Mouse (Mus musculus): ENCODE measurements around the gene Tmem132a.

The Tmem132a gene

GRCm38 (mm10) chr19:10871328-10871961, 1.7 kb upstream of the Tmem132a start:
- no peak for DNase-seq

DNA sequence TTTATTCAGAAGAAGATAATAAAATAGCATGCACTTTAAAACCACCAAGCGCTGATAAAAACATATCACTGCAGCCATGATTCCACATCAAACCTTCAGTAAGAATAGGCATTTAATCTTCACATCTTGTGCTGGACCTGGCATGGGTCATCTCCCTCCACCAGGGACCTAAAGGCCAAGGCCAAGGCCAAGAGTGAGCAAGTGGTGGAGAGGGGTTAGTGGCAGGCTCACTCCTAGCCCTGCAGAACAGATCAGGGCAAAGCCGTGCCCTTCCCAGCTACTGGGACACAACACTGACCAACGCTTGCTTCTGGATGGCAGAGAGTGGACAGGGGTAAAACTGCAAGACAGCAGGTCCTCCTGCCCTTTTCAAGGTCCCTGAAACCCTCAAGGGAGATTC, 936 bp upstream of the Tmem132a start:
- DNase-seq = no peak

DNA sequence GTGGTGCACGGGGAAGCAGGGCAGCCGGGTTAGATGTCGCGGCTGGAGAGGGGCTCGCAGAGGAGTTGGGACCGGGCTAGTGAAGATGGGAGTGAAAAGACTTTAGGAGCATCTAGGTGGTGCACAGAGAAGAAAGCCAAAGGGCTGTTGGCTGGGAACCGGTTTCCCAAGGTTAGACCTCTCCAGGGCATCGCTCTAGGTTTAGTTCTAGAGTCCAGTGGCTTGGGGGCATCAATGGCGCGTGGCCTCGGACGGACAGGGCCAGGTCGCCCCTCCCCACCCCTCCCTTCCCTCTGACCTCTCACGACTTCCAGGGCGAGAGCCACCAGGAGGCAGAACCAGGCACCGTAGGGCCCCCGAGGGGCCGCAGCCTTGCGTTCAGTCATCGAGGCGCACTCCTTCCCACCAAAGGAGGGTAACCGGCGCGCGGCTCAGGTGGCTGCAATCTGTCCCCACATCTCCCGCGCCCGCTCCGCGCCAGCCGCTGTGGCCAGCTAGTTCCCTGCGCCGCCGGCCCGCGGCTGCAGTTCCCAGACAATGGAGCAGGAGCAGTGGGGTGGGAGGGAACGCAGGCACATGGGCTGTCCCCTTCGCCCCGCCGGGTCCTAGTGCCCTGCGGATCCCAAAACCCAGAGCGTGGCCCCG, 377 bp downstream of the Tmem132a start:
- DNase-seq = peak in 1 of 2 experiments; percentile 25

GRCm38 (mm10) chr19:10868623-10869141, 1.1 kb downstream of the Tmem132a start:
- DNase-seq = no peak

DNA sequence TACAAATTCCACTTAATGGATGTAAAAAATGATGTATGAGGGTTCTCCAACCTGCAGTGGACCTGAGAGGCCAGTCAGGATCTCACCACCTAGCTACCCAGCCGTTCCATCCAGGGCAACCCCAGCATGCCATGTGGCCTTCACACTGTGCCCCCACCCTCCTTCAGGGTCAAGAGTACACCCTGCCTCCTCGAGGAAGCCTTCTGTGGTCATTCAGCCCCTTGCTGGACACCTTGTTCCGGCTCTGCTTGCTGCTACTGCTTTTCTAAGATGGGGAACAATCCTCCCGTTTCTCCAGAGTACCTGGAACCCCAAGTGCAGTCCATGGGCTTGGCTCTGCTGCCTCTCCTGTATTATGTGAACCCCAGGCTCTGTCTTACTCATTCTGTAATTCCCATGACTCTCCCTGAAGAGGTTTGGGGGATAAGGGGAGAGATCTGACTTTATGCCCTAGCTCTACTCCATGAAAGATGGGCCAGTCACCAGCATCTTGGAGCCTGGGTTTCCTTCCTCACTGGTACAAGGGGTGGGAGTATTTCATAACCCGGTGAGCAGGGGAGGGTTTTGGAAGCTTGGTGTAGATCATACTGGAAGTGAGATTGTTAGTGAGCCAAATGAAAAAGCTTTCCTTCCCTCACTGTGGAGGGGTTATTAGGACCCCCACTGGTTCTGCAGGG, 1.7 kb downstream of the Tmem132a start:
- DNase-seq = no peak

DNA sequence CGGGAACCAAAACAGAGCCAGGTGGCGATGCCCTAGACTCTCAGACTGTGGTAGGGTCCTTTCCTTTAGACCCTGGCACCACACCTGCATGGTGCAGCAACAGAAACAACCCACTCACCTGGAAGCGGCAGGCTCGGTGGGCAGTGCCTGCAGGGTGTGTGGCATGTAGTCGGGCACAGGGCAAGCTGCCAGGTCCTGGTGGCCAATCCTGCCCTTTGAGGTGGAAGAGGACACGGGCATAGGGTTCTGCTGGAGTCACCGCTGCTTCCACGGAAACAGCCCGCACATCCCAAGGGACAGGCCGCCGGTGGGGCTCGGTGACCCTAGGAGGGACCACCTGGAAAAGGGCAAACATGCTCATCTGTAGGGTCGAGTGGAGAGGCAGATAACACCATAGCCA, 3.4 kb downstream of the Tmem132a start:
- no peak for DNase-seq

- no peak for DNase-seq
Measured at GRCm38 (mm10) chr19:10860072-10860497, 9.7 kb downstream of the Tmem132a start.

DNA sequence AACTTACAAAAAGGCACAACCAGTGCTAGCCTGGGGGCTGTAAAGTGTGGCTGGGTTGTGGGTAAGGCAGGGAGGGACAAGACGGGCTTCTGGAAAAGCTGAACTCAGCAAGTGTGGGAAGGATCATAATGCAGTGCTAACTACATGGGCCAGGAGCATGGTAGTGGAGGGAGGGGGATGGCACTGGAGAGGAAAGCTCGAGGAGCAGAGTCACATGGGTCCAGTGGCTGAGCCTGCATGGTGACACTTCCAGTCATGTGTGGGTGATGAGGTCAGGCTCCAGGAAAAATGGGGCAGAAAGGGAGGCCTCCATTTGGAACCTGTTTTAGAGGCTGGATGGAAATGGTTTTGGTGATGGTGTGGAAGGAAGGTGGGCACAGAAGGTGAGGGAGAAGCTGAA, 13.2 kb downstream of the Tmem132a start:
- no peak for DNase-seq

DNA sequence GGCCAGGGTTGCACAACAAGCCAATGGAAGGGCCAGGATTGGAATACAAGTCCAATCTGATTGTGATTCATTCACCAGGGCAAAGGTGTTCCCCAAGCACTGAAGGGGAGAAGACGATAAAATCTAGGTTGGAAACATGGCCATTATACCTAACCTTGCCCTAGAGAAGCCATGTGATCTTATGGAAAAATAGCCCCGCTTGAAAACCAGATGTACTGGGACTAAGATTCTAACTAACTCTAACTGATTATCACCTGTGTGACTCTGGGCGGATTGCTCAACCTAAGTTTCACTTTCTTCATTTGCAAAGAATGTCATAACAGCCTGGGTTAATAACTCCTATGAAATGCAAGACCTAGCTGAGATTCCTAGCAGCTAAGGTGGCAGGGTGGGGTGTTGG, 14.3 kb downstream of the Tmem132a start:
- DNase-seq = no peak

DNA sequence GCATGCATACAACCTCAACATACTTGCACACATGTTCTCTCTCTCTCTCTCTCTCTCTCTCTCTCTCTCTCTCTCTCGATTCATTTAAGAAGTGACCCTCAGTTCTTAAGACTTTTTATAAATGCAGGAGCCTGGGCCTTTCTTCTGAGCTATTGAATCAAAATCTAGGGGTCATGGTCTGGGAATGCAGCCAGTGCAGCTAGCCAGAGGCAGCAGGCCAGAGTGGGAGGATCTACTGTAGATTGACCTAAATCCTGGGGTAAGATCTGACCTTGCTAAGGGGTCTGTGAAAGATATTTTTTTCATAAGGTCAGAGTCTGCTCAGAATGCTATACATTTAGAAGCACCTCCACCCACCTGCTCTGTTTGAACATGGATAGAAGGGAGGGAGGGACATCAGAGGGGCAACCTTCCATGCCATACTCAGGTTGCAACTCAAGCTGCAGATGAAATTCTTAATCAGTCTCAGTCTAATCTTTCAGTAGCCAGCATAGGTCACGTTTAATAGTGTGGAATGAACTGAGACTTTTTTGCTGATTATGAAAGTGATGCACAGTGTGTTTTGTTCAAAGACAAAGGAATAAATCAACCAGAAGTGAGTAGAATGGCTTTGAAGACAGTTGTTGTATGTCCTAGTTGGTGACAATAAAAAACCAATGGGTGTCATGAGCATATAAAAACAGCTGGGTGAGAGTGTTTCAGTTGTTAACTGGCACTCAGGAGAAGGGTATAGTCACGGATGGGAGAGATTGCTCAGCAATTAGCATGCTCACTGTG, 22.2 kb downstream of the Tmem132a start:
- DNase-seq = no peak

- no peak for DNase-seq
Measured at GRCm38 (mm10) chr19:10846150-10846549, 23.6 kb downstream of the Tmem132a start.

DNA sequence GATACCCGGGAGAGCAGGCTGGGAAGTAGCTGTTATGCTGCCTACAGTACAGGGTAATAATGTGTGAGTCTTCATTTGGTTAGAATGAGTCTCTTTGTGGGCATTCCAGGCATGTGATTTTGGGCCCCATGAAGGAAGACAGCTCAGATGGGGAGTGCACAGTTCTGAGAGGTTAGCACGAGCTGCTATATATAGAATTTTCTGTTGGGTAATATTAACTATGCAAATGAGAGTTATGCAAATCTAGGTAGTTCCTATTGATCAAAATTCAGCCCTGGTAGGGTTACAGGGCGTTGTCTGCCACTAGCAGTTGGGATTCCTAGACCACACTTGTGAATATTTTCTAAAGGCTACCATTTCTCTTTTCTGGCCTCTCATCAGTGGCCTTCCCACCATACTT, 24.3 kb downstream of the Tmem132a start:
- peak; percentile 51 to 56 for DNase-seq

- peak; percentile 30 to 31 for DNase-seq
Measured at GRCm38 (mm10) chr19:10844206-10844605, 25.5 kb downstream of the Tmem132a start.

GRCm38 (mm10) chr19:10842914-10843313, 26.8 kb downstream of the Tmem132a start:
- peak; percentile 64 to 69 for DNase-seq

GRCm38 (mm10) chr19:10841721-10842626, 27.8 kb downstream of the Tmem132a start:
- peak; percentile 81 to 87 for DNase-seq

- DNase-seq = peak; percentile 29 to 34
Measured at GRCm38 (mm10) chr19:10839010-10839892, 30.5 kb downstream of the Tmem132a start, which contains the start of gene Slc15a3. Gene Slc15a3, plus strand, starts transcription at chr19:10839727.

DNA sequence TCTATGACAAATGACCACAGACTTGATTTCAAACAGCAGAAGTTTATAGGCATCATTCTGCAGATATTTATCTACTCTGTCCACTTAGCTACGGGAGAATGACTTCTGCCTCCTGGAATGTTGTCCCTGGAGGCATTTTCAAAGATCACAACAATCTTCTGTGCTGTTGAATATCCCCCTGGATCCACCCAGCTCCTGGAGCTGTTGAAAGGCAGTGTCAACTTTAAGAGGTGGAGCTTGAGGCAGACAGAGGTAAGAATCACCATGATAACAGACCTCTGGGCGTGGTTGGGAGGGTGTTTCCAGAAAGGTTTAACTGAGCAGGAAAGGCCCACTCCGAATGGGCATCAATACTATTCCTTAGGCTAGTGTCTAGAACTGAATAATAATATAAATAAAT, 34.1 kb downstream of the Tmem132a start:
- no peak for DNase-seq

GRCm38 (mm10) chr19:10833611-10834010, 36.1 kb downstream of the Tmem132a start:
- no peak for DNase-seq

- DNase-seq = no peak
Measured at GRCm38 (mm10) chr19:10832030-10832429, 37.7 kb downstream of the Tmem132a start.

DNA sequence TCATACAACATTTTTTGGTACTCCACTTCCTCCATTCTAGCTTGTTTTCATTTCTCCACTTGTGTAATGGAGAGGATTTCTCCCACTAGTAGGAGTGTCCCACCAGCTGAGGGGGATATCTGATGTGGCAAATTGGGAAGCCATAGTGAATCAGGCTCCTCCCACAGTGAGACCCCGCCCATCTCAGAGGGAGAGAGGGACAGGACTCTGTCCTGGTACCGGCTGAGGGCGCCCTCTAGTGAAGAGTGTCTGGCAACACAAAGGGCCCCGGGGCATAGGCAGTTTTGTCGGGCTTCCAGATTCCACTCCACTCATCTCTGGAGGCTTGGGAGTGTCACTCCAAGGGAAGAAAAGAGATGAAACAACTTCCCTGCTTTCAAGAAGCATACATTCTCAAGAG, 38.3 kb downstream of the Tmem132a start:
- DNase-seq = peak; percentile 74 to 77
